Mouse (Mus musculus) frontal cortex, postnatal 14 days (tissue): ENCODE measurements around the gene Lipf.

Experiments
- DNase-seq, 2 experiments: peaks; one replicate each; pipeline ENCODE4 v3.0.0; 2022; ENCODE audit warnings: low spot score in 2 of 2

The Lipf gene

DNA sequence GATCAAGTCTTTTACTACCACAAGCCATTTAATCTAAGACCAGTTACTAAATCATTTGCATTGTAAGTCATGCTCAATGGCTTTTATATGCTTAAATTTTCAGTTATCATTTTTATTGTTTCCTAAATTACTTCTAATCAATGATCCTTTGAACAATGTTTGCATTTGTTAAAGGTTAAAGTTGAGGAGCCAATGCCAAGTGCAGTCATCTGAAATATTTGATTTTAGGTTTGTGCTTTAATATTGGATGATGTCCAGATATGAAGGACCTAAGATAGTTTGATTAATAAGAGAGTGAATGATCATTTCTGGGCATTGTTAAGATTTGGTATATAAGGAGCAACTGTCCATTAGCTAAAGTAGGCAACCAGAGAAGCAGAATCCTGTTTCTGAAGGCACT is at the start of gene Lipf:
TSS of gene Lipf (plus strand) at position 301 of the 400 bp plus-strand sequence.
- no peak for DNase-seq

DNA sequence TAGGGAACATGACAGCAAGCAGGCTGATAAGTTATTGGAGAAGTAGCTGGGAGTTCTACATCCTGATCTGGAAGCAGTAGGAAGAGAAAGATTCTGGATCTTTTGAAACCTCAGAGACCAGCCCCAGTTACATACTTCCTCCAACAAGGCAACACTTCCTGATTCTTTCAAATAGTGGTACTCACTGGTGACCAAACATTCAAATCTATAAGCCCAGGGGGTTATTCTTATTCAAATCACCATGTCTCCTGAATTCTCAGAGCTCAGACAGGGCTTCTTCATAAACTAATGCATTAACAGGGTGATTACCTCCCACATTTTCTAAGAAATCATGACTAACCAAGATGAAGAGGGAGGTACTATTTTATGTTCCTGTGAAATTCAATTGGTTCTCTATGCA is 36.9 kb upstream of the Lipf start:
- no peak for DNase-seq

DNA sequence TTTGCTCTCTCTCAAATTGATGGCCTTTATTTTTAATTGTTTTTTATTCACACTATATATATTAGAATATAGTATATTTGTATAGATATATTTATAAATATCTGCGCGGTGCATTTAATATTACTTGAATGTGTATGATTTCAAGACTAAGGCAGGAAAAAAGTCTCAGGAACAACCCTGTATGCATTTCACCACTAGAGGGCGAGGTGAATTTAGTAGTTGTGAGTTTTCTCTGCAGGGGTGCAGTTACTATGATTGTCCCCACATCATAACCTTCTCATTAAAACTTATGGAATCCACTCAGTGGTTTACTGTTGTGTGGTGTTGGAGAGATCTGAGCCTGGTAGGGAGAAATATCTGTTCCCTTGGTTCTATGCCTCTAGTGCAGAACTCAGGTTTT is 18.0 kb downstream of the Lipf start:
- DNase-seq, result no peak

DNA sequence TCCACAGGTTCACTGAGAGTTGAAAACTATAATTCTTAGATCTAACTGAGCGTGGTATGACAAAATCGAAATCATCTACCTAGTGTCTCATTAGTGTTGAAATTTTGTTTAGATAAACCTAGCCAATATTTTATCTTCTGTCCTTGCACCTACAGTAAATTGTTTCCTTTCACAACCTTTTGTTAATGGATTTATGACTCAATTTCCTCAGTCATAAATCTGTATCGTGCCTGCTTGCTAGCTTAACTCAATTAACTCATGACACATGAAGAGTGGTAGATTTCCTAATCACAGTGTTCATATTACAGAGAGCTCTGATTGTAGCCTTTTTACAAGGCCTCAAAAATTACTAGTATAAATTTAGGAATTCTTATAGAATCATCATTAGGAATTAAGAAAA is 22.1 kb downstream of the Lipf start:
- DNase-seq, result no peak

DNA sequence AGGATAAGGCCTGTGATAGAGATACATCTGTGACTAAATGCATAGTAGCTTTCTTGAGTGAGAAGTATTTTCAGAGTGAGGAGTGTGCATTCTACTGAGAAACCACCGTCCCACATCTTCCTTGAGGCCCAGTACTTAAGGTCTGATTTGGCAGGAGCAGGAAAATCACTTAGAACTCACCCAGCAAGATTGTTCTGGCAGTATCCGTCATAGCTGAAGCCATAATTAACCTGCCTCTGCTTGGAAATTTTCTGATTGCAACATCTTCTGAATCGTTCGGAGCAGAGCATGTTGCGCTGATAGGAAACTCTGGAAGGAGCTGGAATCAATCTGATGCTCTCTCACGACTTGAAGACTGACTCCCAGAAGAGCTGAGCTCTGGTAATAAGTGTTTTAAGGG is 47.0 kb downstream of the Lipf start, which contains the start of gene Lipk:
TSS of gene Lipk (plus strand) at position 289 of the 400 bp plus-strand sequence.
- DNase-seq, result no peak

DNA sequence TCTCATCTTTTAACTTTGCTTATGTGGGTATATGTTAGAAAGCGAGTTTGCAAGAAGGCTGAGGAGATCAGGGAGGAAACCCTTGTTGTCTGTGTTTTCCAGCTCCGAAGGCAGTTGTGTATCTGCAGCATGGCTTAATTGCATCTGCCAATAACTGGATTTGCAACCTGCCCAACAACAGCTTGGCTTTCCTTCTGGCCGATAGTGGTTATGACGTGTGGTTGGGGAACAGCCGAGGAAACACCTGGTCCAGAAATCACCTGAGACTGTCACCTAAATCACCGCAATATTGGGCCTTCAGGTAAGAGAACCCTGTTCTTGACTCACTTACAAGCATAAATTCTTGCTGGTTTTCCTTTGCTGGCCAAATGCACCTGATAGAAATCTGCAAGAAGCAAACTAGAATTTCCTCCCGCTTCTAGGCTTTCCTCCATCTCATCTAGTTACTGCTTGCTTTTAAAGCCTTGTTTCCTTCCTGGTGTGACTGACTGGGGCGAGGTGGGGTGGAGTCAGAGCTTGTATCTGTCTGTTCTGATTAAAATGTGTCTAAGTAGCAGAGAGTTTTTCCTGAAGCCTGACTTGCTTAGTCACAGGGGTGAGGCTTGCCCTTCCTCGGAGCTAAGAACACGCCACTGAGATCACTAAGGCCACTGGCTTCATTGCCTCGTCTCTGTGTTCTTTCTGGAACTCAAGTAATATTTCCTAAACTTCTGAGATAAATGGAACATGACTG is 60.6 kb downstream of the Lipf start:
- DNase-seq, result no peak

DNA sequence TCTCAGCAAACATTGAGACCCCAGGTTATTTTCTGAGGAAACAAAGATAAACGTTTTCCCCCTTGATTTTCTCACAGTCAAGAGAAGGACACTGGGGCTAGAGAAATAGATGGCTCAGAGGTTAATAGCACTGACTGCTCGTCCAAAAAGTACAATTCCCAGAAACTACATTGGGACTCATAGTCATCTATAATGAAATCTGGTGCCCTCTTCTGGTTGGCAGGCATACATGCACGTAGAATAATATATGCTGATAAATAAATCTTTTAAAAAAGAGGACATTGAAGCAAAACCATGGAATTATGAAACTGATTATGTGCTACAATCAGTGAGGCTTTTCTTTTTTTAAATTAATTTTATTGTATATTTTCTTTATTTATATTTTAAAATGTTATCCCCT is 61.8 kb downstream of the Lipf start:
- DNase-seq, result no peak
